Mouse (Mus musculus): Measurements from ENCODE around the gene Slc1a5. TPM values are rescaled to one million over a fixed set of nuclear protein-coding genes. Genes with fewer than 3 reads are reported as not detected.

The Slc1a5 gene
- total RNA-seq, 2 experiments from 2014 or later: 118 to 152 TPM

GRCm38 (mm10) chr7:16782555-16783125 lies 1.5 kb downstream of the Slc1a5 start:
- DNase-seq: no peak

- no peak for DNase-seq
Measured at GRCm38 (mm10) chr7:16783224-16783688, 2.1 kb downstream of the Slc1a5 start.

- peak; percentile 77 to 81 for DNase-seq
Measured at GRCm38 (mm10) chr7:16783758-16784415, 2.7 kb downstream of the Slc1a5 start.

GRCm38 (mm10) chr7:16784498-16784976 lies 3.4 kb downstream of the Slc1a5 start:
- no peak for DNase-seq

GRCm38 (mm10) chr7:16785541-16786083 lies 4.5 kb downstream of the Slc1a5 start:
- DNase-seq: no peak

- DNase-seq: no peak
Measured at GRCm38 (mm10) chr7:16792316-16792715, 11.2 kb downstream of the Slc1a5 start.

GRCm38 (mm10) chr7:16793010-16793725 lies 12.0 kb downstream of the Slc1a5 start:
- no peak for DNase-seq

GRCm38 (mm10) chr7:16794886-16795285 lies 13.7 kb downstream of the Slc1a5 start:
- no peak for DNase-seq

GRCm38 (mm10) chr7:16804409-16805028 lies 23.4 kb downstream of the Slc1a5 start:
- no peak for DNase-seq

- DNase-seq: no peak
Measured at GRCm38 (mm10) chr7:16807936-16808335, 26.8 kb downstream of the Slc1a5 start.

GRCm38 (mm10) chr7:16808647-16809046 lies 27.5 kb downstream of the Slc1a5 start:
- DNase-seq: no peak

- DNase-seq: peak; percentile 64 to 74
Measured at GRCm38 (mm10) chr7:16809739-16810138, 28.6 kb downstream of the Slc1a5 start.

GRCm38 (mm10) chr7:16810399-16810919 lies 29.3 kb downstream of the Slc1a5 start:
- DNase-seq: no peak

- peak; percentile 53 to 60 for DNase-seq
Measured at GRCm38 (mm10) chr7:16810920-16811648, 29.9 kb downstream of the Slc1a5 start.

- no peak for DNase-seq
Measured at GRCm38 (mm10) chr7:16811649-16812070, 30.5 kb downstream of the Slc1a5 start.

- DNase-seq: no peak
Measured at GRCm38 (mm10) chr7:16812505-16812904, 31.4 kb downstream of the Slc1a5 start.

- DNase-seq: no peak
Measured at GRCm38 (mm10) chr7:16815351-16815941, 34.3 kb downstream of the Slc1a5 start, which contains the start of gene Strn4. Gene Strn4, plus strand, starts transcription at chr7:16815889.

GRCm38 (mm10) chr7:16816078-16816474 lies 34.9 kb downstream of the Slc1a5 start:
- DNase-seq: peak; percentile 84 to 90

GRCm38 (mm10) chr7:16816475-16817122 lies 35.5 kb downstream of the Slc1a5 start, which contains the start of gene Fkrp:
Gene Fkrp, minus strand, starts transcription at chr7:16816732.
- DNase-seq: peak; percentile 70 to 81

GRCm38 (mm10) chr7:16817693-16818092 lies 36.6 kb downstream of the Slc1a5 start:
- DNase-seq: no peak

All from adrenal gland, postnatal 36 days (tissue).